Mouse (Mus musculus) hindbrain, embryonic 16.5 days (tissue): ENCODE results near the gene Fhl3. TPM values are rescaled to one million over a fixed set of nuclear protein-coding genes. Genes with fewer than 3 reads are reported as not detected.

Experiments
- ATAC-seq: fragments of 200-750 bp; cut with Nextera tagmentation; 2 replicates; pipeline ENCODE4 v1.8.0; 2017; ENCODE audit warnings: moderate TSS enrichment, moderate library complexity
- H3K27ac ChIP-seq: fragments of 300-500 bp; sonication (generic); 2 replicates; pipeline ENCODE4 v1.5.1; 2014; ENCODE audit warnings: low read depth, mild to moderate bottlenecking, control low read depth, low read length, moderate library complexity
- H3K27me3 ChIP-seq: fragments of 300-500 bp; sonication (generic); replicated peaks from 2 replicates; pipeline ENCODE4 v1.6.1; 2014; ENCODE audit warnings: low read length; ENCODE audit not compliant: control insufficient read depth, insufficient read depth
- H3K36me3 ChIP-seq: fragments of 300-500 bp; sonication (generic); 2 replicates; pipeline ENCODE4 v1.6.1; 2014; ENCODE audit warnings: mild to moderate bottlenecking, low read length, moderate library complexity, mixed read lengths; ENCODE audit not compliant: control insufficient read depth, insufficient read depth
- H3K4me1 ChIP-seq: fragments of 300-500 bp; sonication (generic); 2 replicates; pipeline ENCODE4 v1.6.1; 2014; ENCODE audit warnings: low read depth, low read length; ENCODE audit not compliant: control insufficient read depth, insufficient read depth
- H3K4me2 ChIP-seq: fragments of 300-500 bp; sonication (generic); 2 replicates; pipeline ENCODE4 v1.6.1; 2014; ENCODE audit warnings: mild to moderate bottlenecking, low read length, control low read depth, moderate library complexity
- H3K4me3 ChIP-seq: fragments of 300-500 bp; sonication (generic); 2 replicates; pipeline ENCODE4 v1.5.1; 2014; ENCODE audit warnings: mild to moderate bottlenecking, low read length, control low read depth, moderate library complexity
- H3K9ac ChIP-seq: fragments of 300-500 bp; sonication (generic); 2 replicates; pipeline ENCODE4 v1.6.1; 2014; ENCODE audit warnings: low read depth, mild to moderate bottlenecking, control low read depth, low read length, moderate library complexity
- H3K9me3 ChIP-seq: fragments of 300-500 bp; sonication (generic); 2 replicates; pipeline ENCODE4 v1.6.1; 2014; ENCODE audit warnings: mild to moderate bottlenecking, low read length, moderate library complexity; ENCODE audit not compliant: control insufficient read depth
- WGBS: fragments of 180-500 bp; shearing (Covaris S2); extraction: QIAGEN DNeasy Blood & Tissue Kit; methylation state at CpG from one replicate; pipeline ENCODE4 v1.1.7; 2014; 5-methylcytosine and 5-hydroxymethylcytosine counted together
- polyA plus RNA-seq: library from polyadenylated mRNA; unstranded; fragments of >200 nt; fragmentation: Nextera tagmentation; extraction: Ambion mirVana; gene quantifications from 2 replicates; pipeline ENCODE4 v1.2.1, GENCODE M21; 2015

Fhl3 gene
- polyA plus RNA-seq, 1 experiment from 2014 or later = 1.5 TPM

DNA sequence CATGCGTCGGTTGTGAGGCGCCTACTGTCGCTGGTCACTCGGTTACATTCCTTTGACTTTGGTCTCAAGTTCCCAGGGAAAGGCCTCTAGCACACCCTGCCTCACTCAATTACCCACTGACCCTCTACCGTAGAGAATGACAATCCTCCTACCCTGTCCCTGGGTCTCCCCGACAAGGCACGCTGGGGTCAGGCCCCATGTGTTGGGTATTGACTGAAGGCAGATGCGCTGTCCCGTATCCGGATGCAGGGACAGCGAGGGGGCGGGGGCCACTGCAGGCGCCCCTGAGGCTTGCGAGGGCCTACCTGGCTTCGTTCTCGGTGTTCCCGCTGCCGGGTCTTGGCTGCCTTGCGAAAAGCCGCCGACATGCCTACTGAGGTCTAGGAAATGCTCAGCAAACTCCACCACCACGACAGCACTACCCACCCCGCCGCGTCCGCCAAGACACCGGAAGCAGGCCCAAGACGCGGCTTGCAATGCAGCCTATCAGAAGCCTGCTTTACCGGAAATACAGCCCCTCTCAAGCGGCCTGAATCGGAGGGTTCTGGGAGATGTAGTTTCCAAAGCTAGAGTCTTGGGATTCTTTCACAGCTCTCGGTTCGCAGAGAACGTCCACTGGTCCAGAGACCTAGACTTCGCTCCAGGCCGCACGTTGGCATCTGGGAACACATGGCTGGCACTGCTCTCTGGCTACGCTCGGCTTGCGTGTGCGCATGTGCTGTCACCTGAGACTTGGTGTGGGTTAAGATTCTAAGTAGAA is 7.2 kb upstream of the Fhl3 start, which contains the start of gene Utp11:
Utp11 (minus strand) TSS at position 466 of the 760 bp plus-strand sequence.
- Histone ChIP-seq H3K4me2 (peak within 1 kb of the TSS; percentile 91), H3K9ac (peak within 1 kb of the TSS; percentile 75), H3K27me3 (no peaks in the 10 kb centered on the region), H3K27ac (peak within 1 kb of the TSS; percentile 72), H3K36me3 (no peaks in the 10 kb centered on the region), H3K4me3 (peak within 1 kb of the TSS; percentile 80), H3K9me3 (no peaks in the 10 kb centered on the region), H3K4me1 (peaks cover 10% of the 10 kb centered on the region)
- under 1% methylated on average over 43 of the region's 43 CpGs for WGBS
- peak; percentile 98 for ATAC-seq

GRCm38 (mm10) chr4:124694572-124694971 is 5.9 kb upstream of the Fhl3 start:
- Histone ChIP-seq H3K4me2 (no peak overlapping the region), H3K4me1 (peaks cover 10% of the 10 kb centered on the region)

GRCm38 (mm10) chr4:124695786-124696516 is 4.5 kb upstream of the Fhl3 start:
- Histone ChIP-seq H3K4me2 (no peak overlapping the region), H3K27ac (no peak overlapping the region), H3K4me1 (peaks cover 15% of the 10 kb centered on the region), H3K27me3 (0 out of 2 replicates have a peak, but pooled peaks cover 5% of the 10 kb centered on the region), H3K4me3 (no peak overlapping the region), H3K9me3 (no peaks in the 10 kb centered on the region), H3K9ac (no peak overlapping the region), H3K36me3 (no peaks in the 10 kb centered on the region)
- WGBS = 15% methylated on average over 18 of the region's 18 CpGs
- ATAC-seq = no peak

More at GRCm38 (mm10) chr4:124694572-124694971, 5.9 kb upstream of the Fhl3 start:
- Histone ChIP-seq H3K9me3 (no peaks in the 10 kb centered on the region), H3K27ac (no peak overlapping the region), H3K9ac (no peak overlapping the region), H3K4me3 (no peak overlapping the region), H3K36me3 (no peaks in the 10 kb centered on the region), H3K27me3 (0 out of 2 replicates have a peak, but pooled peaks cover 3% of the 10 kb centered on the region)
- no peak for ATAC-seq
- 90% methylated on average over 2 of the region's 2 CpGs for WGBS

GRCm38 (mm10) chr4:124699791-124700190 is 710 bp upstream of the Fhl3 start:
- no peak for ATAC-seq
- H3K36me3 ChIP-seq = no peaks in the 10 kb centered on the region
- H3K9ac ChIP-seq = 0 out of 2 replicates have a peak overlapping the region, but pooled peaks have one; percentile 6
- WGBS = 20% methylated on average over 6 of the region's 6 CpGs
- 0 out of 2 replicates have a peak, but pooled peaks cover 5% of the 10 kb centered on the region for H3K27me3 ChIP-seq
- no peak overlapping the region; the same call in 1 of the 2 replicates for H3K4me3 ChIP-seq
- peaks cover 19% of the 10 kb centered on the region for H3K4me1 ChIP-seq
- H3K27ac ChIP-seq = no peak overlapping the region
- no peaks in the 10 kb centered on the region for H3K9me3 ChIP-seq
- H3K4me2 ChIP-seq = peak overlapping the region; percentile 99

- H3K4me2 ChIP-seq = peak overlapping the region; percentile 99
- H3K36me3 ChIP-seq = no peaks in the 10 kb centered on the region
- WGBS = 5% methylated on average over 22 of the region's 22 CpGs
- 0 out of 2 replicates have a peak, but pooled peaks cover 5% of the 10 kb centered on the region for H3K27me3 ChIP-seq
- peaks cover 20% of the 10 kb centered on the region for H3K4me1 ChIP-seq
- peak overlapping the region; percentile 36; the same call in 1 of the 2 replicates for H3K27ac ChIP-seq
- H3K4me3 ChIP-seq = peak overlapping the region; percentile 61
- peak overlapping the region; percentile 70 for H3K9ac ChIP-seq
- no peaks in the 10 kb centered on the region for H3K9me3 ChIP-seq
- peak; percentile 62 for ATAC-seq
These were observed 748 bp downstream of the Fhl3 start for GRCm38 (mm10) chr4:124701052-124701845.

DNA sequence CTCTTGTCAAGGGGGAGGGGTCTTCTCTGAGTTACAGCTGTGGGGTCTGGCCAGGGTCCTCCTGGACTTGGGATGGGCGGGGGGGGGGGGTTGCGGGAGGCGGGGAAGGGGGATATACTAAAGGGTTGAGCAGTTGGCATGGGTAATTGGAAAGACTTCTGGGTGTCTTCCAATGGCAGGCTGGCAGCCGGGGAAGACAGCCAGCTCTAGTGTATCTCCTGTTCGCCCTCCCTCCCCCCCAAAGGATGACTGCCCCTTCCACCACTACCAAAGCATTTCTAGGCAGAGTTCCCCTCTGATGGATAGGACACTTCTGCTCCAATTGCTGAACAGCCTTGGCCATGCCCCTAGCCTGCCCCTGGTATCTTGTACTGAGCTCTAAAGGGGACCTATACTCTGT is 1.4 kb downstream of the Fhl3 start:
- ATAC-seq = peak; percentile 52
- Histone ChIP-seq H3K4me2 (peak overlapping the region; percentile 99), H3K4me3 (peak overlapping the region; percentile 61), H3K9ac (no peak overlapping the region), H3K36me3 (no peaks in the 10 kb centered on the region), H3K27ac (peak overlapping the region; percentile 35; the same call in 1 of the 2 replicates), H3K27me3 (0 out of 2 replicates have a peak, but pooled peaks cover 5% of the 10 kb centered on the region), H3K4me1 (peaks cover 20% of the 10 kb centered on the region), H3K9me3 (no peaks in the 10 kb centered on the region)
- 17% methylated on average over 5 of the region's 5 CpGs for WGBS

- Histone ChIP-seq H3K27me3 (peaks cover 8% of the 10 kb centered on the region; the same call in 1 of the 2 replicates), H3K4me2 (0 out of 2 replicates have a peak overlapping the region, but pooled peaks have one; percentile 3), H3K9ac (no peak overlapping the region), H3K9me3 (no peaks in the 10 kb centered on the region), H3K27ac (no peak overlapping the region), H3K36me3 (no peaks in the 10 kb centered on the region), H3K4me3 (no peak overlapping the region), H3K4me1 (peaks cover 20% of the 10 kb centered on the region)
- no peak for ATAC-seq
- 59% methylated on average over 2 of the region's 2 CpGs for WGBS
These were observed 2.9 kb downstream of the Fhl3 start for GRCm38 (mm10) chr4:124703406-124703805.

DNA sequence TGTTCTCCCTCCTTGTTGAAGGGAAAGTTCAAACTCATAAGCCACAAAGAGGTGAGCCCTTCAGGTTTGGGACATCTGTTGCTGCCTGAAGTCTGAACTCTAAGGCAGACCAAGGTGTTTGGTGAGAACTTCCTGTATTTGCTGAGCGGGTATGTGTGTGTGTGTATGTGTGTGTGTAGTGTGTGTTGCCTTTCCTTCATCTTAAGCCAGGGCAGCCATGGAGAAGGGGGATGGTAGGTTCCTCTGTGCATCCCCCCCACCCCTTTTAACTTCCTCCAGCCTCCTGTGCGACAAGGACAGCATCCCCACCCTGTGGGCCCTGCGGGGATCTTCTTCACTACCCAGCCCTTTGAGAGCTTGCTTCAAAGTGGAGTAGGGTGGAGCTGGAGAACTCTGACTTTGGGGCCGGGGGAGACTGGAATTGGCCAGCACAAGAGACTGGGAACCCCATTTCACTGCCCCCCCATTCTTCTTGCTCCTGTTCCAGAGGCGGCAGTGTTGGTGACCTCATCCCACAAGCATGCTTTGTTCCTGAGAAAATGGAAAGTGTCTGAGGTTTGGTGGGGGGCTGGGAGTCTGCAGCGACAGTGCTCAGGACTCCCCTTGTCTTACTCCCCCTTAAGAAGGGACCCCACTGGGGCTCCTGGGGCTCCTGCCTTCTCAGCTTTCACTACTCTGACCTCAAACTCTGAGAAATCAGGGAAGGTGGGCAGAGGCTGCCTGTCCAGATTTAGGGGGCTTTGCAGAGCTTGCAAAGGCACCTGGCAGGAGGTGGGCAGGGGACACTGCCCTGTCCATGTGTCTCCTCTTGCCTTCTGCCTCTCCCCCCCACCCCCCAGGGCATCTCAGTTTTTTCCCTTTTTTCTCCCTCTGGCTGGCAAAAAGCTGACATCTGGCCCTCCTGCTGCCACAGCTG is 3.6 kb downstream of the Fhl3 start:
- Histone ChIP-seq H3K4me1 (peaks cover 27% of the 10 kb centered on the region), H3K4me3 (no peak overlapping the region), H3K27me3 (peaks cover 8% of the 10 kb centered on the region), H3K9ac (no peak overlapping the region), H3K4me2 (peak overlapping the region; percentile 1; the same call in 1 of the 2 replicates), H3K9me3 (no peaks in the 10 kb centered on the region), H3K27ac (peak overlapping the region; percentile 21; the same call in 1 of the 2 replicates), H3K36me3 (no peaks in the 10 kb centered on the region)
- no peak for ATAC-seq
- WGBS = 6% methylated on average over 6 of the region's 6 CpGs
